Mouse (Mus musculus): Measurements from ENCODE around the gene Arhgef28.

- TF ChIP-seq POLR2A (IDR thresholded peaks at IDR 0.05; ENCODE audit: low read depth, low read length): no peak
- no peak for TF ChIP-seq CTCF (IDR thresholded peaks at IDR 0.05; ENCODE audit: borderline replicate concordance, insufficient read depth, low read length)
Observed at GRCm38 (mm10) chr13:98171706-98172105, 34.5 kb downstream of the Arhgef28 start.
